Mouse (Mus musculus) heart, embryonic 14.5 days (tissue): ENCODE measurements around the gene Rpp25l. TPM values are rescaled to one million over a fixed set of nuclear protein-coding genes. Genes with fewer than 3 reads are reported as not detected.

Experiments
- ATAC-seq: fragments of 200-750 bp; cut with Nextera tagmentation; 2 replicates; pipeline ENCODE4 v1.8.0; 2017; ENCODE audit warnings: low read depth, moderate TSS enrichment; ENCODE audit not compliant: insufficient number of reproducible peaks, insufficient read depth, low FRiP score
- H3K27ac ChIP-seq, 2 experiments: fragments of 200-500 bp in 1 of 2; fragments of 300-500 bp in 1 of 2; sonication (generic) in 1 of 2; replicated peaks in 1 of 2; 2 replicates each; pipeline ENCODE4 v1.5.1; 2012 to 2014; ENCODE audit warnings: low read depth in 2 of 2, low read length in 2 of 2, control low read depth in 1 of 2, mild to moderate bottlenecking in 1 of 2, mixed read lengths in 1 of 2; ENCODE audit not compliant: control insufficient read depth in 1 of 2, insufficient read depth in 1 of 2
- H3K27me3 ChIP-seq: fragments of 300-500 bp; sonication (generic); 2 replicates; pipeline ENCODE4 v1.6.1; 2014; ENCODE audit warnings: mild to moderate bottlenecking, low read length, control low read depth; ENCODE audit not compliant: control insufficient read depth, insufficient read depth
- H3K36me3 ChIP-seq: fragments of 300-500 bp; sonication (generic); 2 replicates; pipeline ENCODE4 v1.6.1; 2014; ENCODE audit warnings: mild to moderate bottlenecking, control low read depth, low read length, mixed read lengths; ENCODE audit not compliant: control insufficient read depth, insufficient read depth
- H3K4me1 ChIP-seq, 2 experiments: fragments of 200-500 bp in 1 of 2; fragments of 300-500 bp in 1 of 2; sonication (generic) in 1 of 2; 2 replicates each; pipeline ENCODE4 v1.6.1; 2012 to 2014; ENCODE audit warnings: low read length in 2 of 2, control low read depth in 1 of 2, mixed read lengths in 1 of 2; ENCODE audit not compliant: control insufficient read depth in 2 of 2, insufficient read depth in 2 of 2
- H3K4me2 ChIP-seq: fragments of 300-500 bp; sonication (generic); 2 replicates; pipeline ENCODE4 v1.6.1; 2014; ENCODE audit warnings: mild to moderate bottlenecking, low read length
- H3K4me3 ChIP-seq, 2 experiments: fragments of 200-500 bp in 1 of 2; fragments of 300-500 bp in 1 of 2; sonication (generic) in 1 of 2; 2 replicates each; pipeline ENCODE4 v1.5.1; 2012 to 2014; ENCODE audit warnings: low read length in 2 of 2, mild to moderate bottlenecking in 2 of 2, control low read depth in 1 of 2, low read depth in 1 of 2, moderate library complexity in 1 of 2; ENCODE audit not compliant: control insufficient read depth in 1 of 2, insufficient read depth in 1 of 2
- H3K9ac ChIP-seq: fragments of 300-500 bp; sonication (generic); 2 replicates; pipeline ENCODE4 v1.6.1; 2014; ENCODE audit warnings: mild to moderate bottlenecking, low read length
- H3K9me3 ChIP-seq: fragments of 300-500 bp; sonication (generic); 2 replicates; pipeline ENCODE4 v1.6.1; 2016; ENCODE audit warnings: low read length, control low read depth; ENCODE audit not compliant: control insufficient read depth
- WGBS: fragments of 180-500 bp; shearing (Covaris S2); extraction: QIAGEN DNeasy Blood & Tissue Kit; methylation state at CpG from one replicate; pipeline ENCODE4 v1.1.7; 2014; 5-methylcytosine and 5-hydroxymethylcytosine counted together
- polyA plus RNA-seq: library from polyadenylated mRNA; unstranded; fragments of >200 nt; fragmentation: Nextera tagmentation; extraction: Ambion mirVana; gene quantifications from 2 replicates; pipeline ENCODE4 v1.2.1, GENCODE M21; 2014

Rpp25l gene
- polyA plus RNA-seq, 1 experiment from 2014 or later = 48.6 TPM

- H3K4me2 ChIP-seq = no peak overlapping the region
- peaks cover 29 to 38% of the 10 kb centered on the region in 2 experiments for H3K4me1 ChIP-seq
- H3K36me3 ChIP-seq = no peaks in the 10 kb centered on the region
- H3K9ac ChIP-seq = no peak overlapping the region
- H3K27ac ChIP-seq = no peak overlapping the region
- no peak overlapping the region for H3K4me3 ChIP-seq
- no peak for ATAC-seq
- 62% methylated on average over 19 of the region's 19 CpGs for WGBS
- no peaks in the 10 kb centered on the region for H3K9me3 ChIP-seq
- peaks cover 13% of the 10 kb centered on the region; the same call in 1 of the 2 replicates for H3K27me3 ChIP-seq
Measured at GRCm38 (mm10) chr4:41673186-41673585, 40.1 kb downstream of the Rpp25l start.

GRCm38 (mm10) chr4:41672522-41672963 lies 40.8 kb downstream of the Rpp25l start:
- Histone ChIP-seq H3K27me3 (peaks cover 13% of the 10 kb centered on the region; the same call in 1 of the 2 replicates), H3K27ac (no peak overlapping the region), H3K36me3 (no peaks in the 10 kb centered on the region), H3K4me1 (peaks cover 25 to 32% of the 10 kb centered on the region in 2 experiments), H3K4me2 (no peak overlapping the region), H3K4me3 (no peak overlapping the region), H3K9me3 (no peaks in the 10 kb centered on the region), H3K9ac (no peak overlapping the region)
- no peak for ATAC-seq
- 34% methylated on average over 8 of the region's 8 CpGs for WGBS

GRCm38 (mm10) chr4:41671963-41672480 lies 41.3 kb downstream of the Rpp25l start:
- 32% methylated on average over 8 of the region's 8 CpGs for WGBS
- Histone ChIP-seq H3K9ac (no peak overlapping the region), H3K27me3 (peaks cover 13% of the 10 kb centered on the region; the same call in 1 of the 2 replicates), H3K36me3 (no peaks in the 10 kb centered on the region), H3K4me1 (peaks cover 20 to 27% of the 10 kb centered on the region in 2 experiments), H3K27ac (no peak overlapping the region), H3K9me3 (no peaks in the 10 kb centered on the region), H3K4me3 (no peak overlapping the region), H3K4me2 (no peak overlapping the region)
- ATAC-seq = no peak

- Histone ChIP-seq H3K27ac (no peak overlapping the region), H3K4me2 (no peak overlapping the region), H3K9ac (no peak overlapping the region), H3K9me3 (no peaks in the 10 kb centered on the region), H3K27me3 (peaks cover 13% of the 10 kb centered on the region; the same call in 1 of the 2 replicates), H3K4me1 (peaks cover 15 to 22% of the 10 kb centered on the region in 2 experiments), H3K36me3 (no peaks in the 10 kb centered on the region), H3K4me3 (no peak overlapping the region)
- WGBS = 27% methylated on average over 5 of the region's 5 CpGs
- no peak for ATAC-seq
Measured at GRCm38 (mm10) chr4:41671500-41671899, 41.8 kb downstream of the Rpp25l start.

GRCm38 (mm10) chr4:41670836-41671235 lies 42.5 kb downstream of the Rpp25l start:
- no peaks in the 10 kb centered on the region for H3K9me3 ChIP-seq
- no peak overlapping the region for H3K4me2 ChIP-seq
- peaks cover 13% of the 10 kb centered on the region; the same call in 1 of the 2 replicates for H3K27me3 ChIP-seq
- 87% methylated on average over 18 of the region's 18 CpGs for WGBS
- no peaks in the 10 kb centered on the region for H3K36me3 ChIP-seq
- H3K9ac ChIP-seq = no peak overlapping the region
- H3K27ac ChIP-seq = no peak overlapping the region
- H3K4me3 ChIP-seq = no peak overlapping the region
- H3K4me1 ChIP-seq = peaks cover 10 to 15% of the 10 kb centered on the region in 2 experiments
- ATAC-seq = no peak

GRCm38 (mm10) chr4:41666646-41667045 lies 46.7 kb downstream of the Rpp25l start:
- H3K4me2 ChIP-seq = no peak overlapping the region
- H3K4me3 ChIP-seq = no peak overlapping the region
- H3K27ac ChIP-seq = no peak overlapping the region
- no peaks in the 10 kb centered on the region for H3K9me3 ChIP-seq
- 82% methylated on average over 11 of the region's 11 CpGs for WGBS
- no peak overlapping the region for H3K9ac ChIP-seq
- peaks cover 12 to 16% of the 10 kb centered on the region in 2 experiments for H3K4me1 ChIP-seq
- no peaks in the 10 kb centered on the region for H3K36me3 ChIP-seq
- no peaks in the 10 kb centered on the region for H3K27me3 ChIP-seq
- no peak for ATAC-seq

- Histone ChIP-seq H3K27me3 (0 out of 2 replicates have a peak, but pooled peaks cover 3% of the 10 kb centered on the region), H3K4me3 (no peak overlapping the region), H3K4me1 (peaks cover 18 to 25% of the 10 kb centered on the region in 2 experiments), H3K27ac (no peak overlapping the region), H3K9ac (0 out of 2 replicates have a peak overlapping the region, but pooled peaks have one; percentile 27), H3K9me3 (no peaks in the 10 kb centered on the region), H3K36me3 (no peaks in the 10 kb centered on the region), H3K4me2 (peak overlapping the region; percentile 28; the same call in 1 of the 2 replicates)
- ATAC-seq = 0 out of 2 replicates have a peak, but pooled peaks have one; percentile 21
- WGBS = 7% methylated on average over 4 of the region's 8 CpGs
Measured at GRCm38 (mm10) chr4:41665009-41665675, 48.2 kb downstream of the Rpp25l start.
